In genomic region chr17:86797031-86797430, GRCm38 (mm10) we compare ENCODE assay signal across 28 mouse cellular contexts. TPM values are rescaled to one million over a fixed set of nuclear protein-coding genes. Genes with fewer than 3 reads are reported as not detected.
A peak's percentile ranks its signal among the peaks of the same experiment; 100 is the strongest.
DNase-seq lines count a peak whose midpoint lies in the region; ATAC-seq and TF ChIP-seq lines count a peak whose summit lies in the region.
"Had no signal": no experiment of that assay in that cellular context is flagged by ENCODE, and none has a peak within 500 bp of the region (broad histone marks: within the 10 kb centered on the region; RNA-seq: fewer than 3 reads in every experiment).

No protein-coding gene starts in this region.

- peaks cover 18% of the 10 kb centered on the region for H3K4me1 ChIP-seq in forebrain, embryonic 10.5 days
- H3K4me1 ChIP-seq in forebrain, embryonic 12.5 days, result 0 out of 2 replicates have a peak, but pooled peaks cover 9% of the 10 kb centered on the region
- H3K4me1 ChIP-seq in heart, postnatal 0 days (ENCODE audit: control insufficient read depth, insufficient read depth), result peaks cover 21% of the 10 kb centered on the region
- peaks cover 31% of the 10 kb centered on the region for H3K4me1 ChIP-seq in heart, embryonic 12.5 days (replicated peaks)
- H3K4me1 ChIP-seq in lung, embryonic 16.5 days (replicated peaks; ENCODE audit: control insufficient read depth, insufficient read depth, low read length), result peaks cover 15% of the 10 kb centered on the region

- intact Hi-C loops in heart, postnatal 25 days (cut with DNase I), result no loop called here

- no peak overlapping the region for H3K4me3 ChIP-seq in forebrain, embryonic 10.5 days
- H3K4me3 ChIP-seq in forebrain, embryonic 12.5 days (replicated peaks), result no peak overlapping the region
- no peak overlapping the region for H3K4me3 ChIP-seq in heart, postnatal 0 days (ENCODE audit: low read depth, low read length)
- H3K4me3 ChIP-seq in heart, embryonic 12.5 days, result no peak overlapping the region
- H3K4me3 ChIP-seq in lung, embryonic 16.5 days (ENCODE audit: low read length), result no peak overlapping the region
- H3K4me3 ChIP-seq: embryonic facial prominence, embryonic 13.5 days; embryonic facial prominence, embryonic 15.5 days; erythroblast, embryonic 14.5 days had no signal

- 0 out of 2 replicates have a peak overlapping the region, but pooled peaks have one; percentile 30 for H3K27ac ChIP-seq in forebrain, embryonic 10.5 days
- no peak overlapping the region for H3K27ac ChIP-seq in forebrain, embryonic 12.5 days
- H3K27ac ChIP-seq in heart, postnatal 0 days (ENCODE audit: low read depth), result 0 out of 2 replicates have a peak overlapping the region, but pooled peaks have one; percentile 88
- no peak overlapping the region for H3K27ac ChIP-seq in heart, embryonic 12.5 days (ENCODE audit: poor library complexity, severe bottlenecking)
- H3K27ac ChIP-seq in lung, embryonic 16.5 days (ENCODE audit: low read length), result peak overlapping the region; percentile 67; the same call in 1 of the 2 replicates
- H3K27ac ChIP-seq: embryonic facial prominence, embryonic 13.5 days; embryonic facial prominence, embryonic 15.5 days had no signal

- H3K9me3 ChIP-seq in forebrain, embryonic 10.5 days, result no peaks in the 10 kb centered on the region
- H3K9me3 ChIP-seq in forebrain, embryonic 12.5 days, result no peaks in the 10 kb centered on the region
- no peaks in the 10 kb centered on the region for H3K9me3 ChIP-seq in heart, postnatal 0 days (replicated peaks; ENCODE audit: control insufficient read depth, low read length)
- H3K9me3 ChIP-seq in heart, embryonic 12.5 days (replicated peaks), result no peaks in the 10 kb centered on the region
- no peaks in the 10 kb centered on the region for H3K9me3 ChIP-seq in lung, embryonic 16.5 days (ENCODE audit: control insufficient read depth, low read length)
- H3K9me3 ChIP-seq: embryonic facial prominence, embryonic 13.5 days; embryonic facial prominence, embryonic 15.5 days had no signal

- TF ChIP-seq CTCF in heart, postnatal 0 days (IDR thresholded peaks at IDR 0.05; ENCODE audit: low read depth), result no peak

- no peak for TF ChIP-seq EP300 in heart, postnatal 0 days (IDR thresholded peaks at IDR 0.05; ENCODE audit: low read depth)

- WGBS in forebrain, embryonic 10.5 days, result 96% methylated on average over 13 of the region's 13 CpGs
- 94% methylated on average over 13 of the region's 13 CpGs for WGBS in forebrain, embryonic 12.5 days
- WGBS in heart, postnatal 0 days, result 90% methylated on average over 13 of the region's 13 CpGs
- 89% methylated on average over 13 of the region's 13 CpGs for WGBS in heart, embryonic 12.5 days
- 90% methylated on average over 13 of the region's 13 CpGs for WGBS in lung, embryonic 16.5 days

- no peaks in the 10 kb centered on the region for H3K27me3 ChIP-seq in forebrain, embryonic 10.5 days (ENCODE audit: poor library complexity, severe bottlenecking)
- H3K27me3 ChIP-seq in forebrain, embryonic 12.5 days, result no peaks in the 10 kb centered on the region
- no peaks in the 10 kb centered on the region for H3K27me3 ChIP-seq in heart, postnatal 0 days (ENCODE audit: control insufficient read depth, insufficient read depth, low read length)
- H3K27me3 ChIP-seq in heart, embryonic 12.5 days (replicated peaks), result no peaks in the 10 kb centered on the region
- H3K27me3 ChIP-seq in lung, embryonic 16.5 days (ENCODE audit: control insufficient read depth, insufficient read depth, low read depth, low read length), result no peaks in the 10 kb centered on the region
- H3K27me3 ChIP-seq: CH12.LX; embryonic facial prominence, embryonic 13.5 days; embryonic facial prominence, embryonic 15.5 days; Patski had no signal

- no peak for ATAC-seq in forebrain, embryonic 12.5 days (ENCODE audit: low FRiP score)
- ATAC-seq in heart, postnatal 0 days (ENCODE audit: insufficient read depth, low read depth), result no peak
- ATAC-seq in heart, embryonic 12.5 days (ENCODE audit: insufficient number of reproducible peaks, low FRiP score), result no peak
- ATAC-seq in lung, embryonic 16.5 days (ENCODE audit: low read depth), result no peak
- ATAC-seq: activated CD4-positive, CD25-positive, alpha-beta regulatory T cell, adult 4 months; CD4-positive, CD25-positive, alpha-beta regulatory T cell, adult 4 months; forebrain, embryonic 14.5 days; forebrain, embryonic 16.5 days; Patski had no signal

- no peak overlapping the region for H3K4me2 ChIP-seq in forebrain, embryonic 12.5 days
- no peak overlapping the region for H3K4me2 ChIP-seq in heart, postnatal 0 days (ENCODE audit: low read depth, low read length)
- H3K4me2 ChIP-seq in heart, embryonic 12.5 days, result no peak overlapping the region
- H3K4me2 ChIP-seq in lung, embryonic 16.5 days (ENCODE audit: low read depth, low read length), result no peak overlapping the region
- H3K4me2 ChIP-seq: embryonic facial prominence, embryonic 13.5 days; embryonic facial prominence, embryonic 15.5 days had no signal

- DNase-seq in forebrain, embryonic 10.5 days (ENCODE audit: extremely low spot score, low spot score), result no peak
- DNase-seq in heart, adult 11 months, result peak; percentile 90
- DNase-seq in heart, postnatal 25 days (ENCODE audit: low spot score), result no peak
- DNase-seq in heart, postnatal 0 days (ENCODE audit: low spot score), result no peak
- DNase-seq in lung, adult 18-20 months, result no peak
- DNase-seq: adrenal gland, adult 8-10 months; adrenal gland, postnatal 14 days; adrenal gland, postnatal 36 days; B cell, adult 2 months; cerebellum, adult 11-12 months; cerebellum, adult 2 months; cerebellum, adult 9-11 months; cerebellum, postnatal 14 days; cerebellum, postnatal 36 days; embryo, embryonic 11 days had no signal

- H3K9ac ChIP-seq in forebrain, embryonic 12.5 days, result no peak overlapping the region
- H3K9ac ChIP-seq in heart, postnatal 0 days (replicated peaks; ENCODE audit: low read depth, low read length), result no peak overlapping the region
- H3K9ac ChIP-seq in heart, embryonic 12.5 days, result no peak overlapping the region
- H3K9ac ChIP-seq in lung, embryonic 16.5 days (ENCODE audit: low read length), result no peak overlapping the region
- H3K9ac ChIP-seq: embryonic facial prominence, embryonic 13.5 days; embryonic facial prominence, embryonic 15.5 days had no signal

- H3K36me3 ChIP-seq in forebrain, embryonic 10.5 days (replicated peaks), result no peaks in the 10 kb centered on the region
- H3K36me3 ChIP-seq in forebrain, embryonic 12.5 days (replicated peaks), result no peaks in the 10 kb centered on the region
- no peaks in the 10 kb centered on the region for H3K36me3 ChIP-seq in heart, postnatal 0 days (replicated peaks; ENCODE audit: control insufficient read depth, insufficient read depth, low read length)
- no peaks in the 10 kb centered on the region for H3K36me3 ChIP-seq in heart, embryonic 12.5 days
- no peaks in the 10 kb centered on the region for H3K36me3 ChIP-seq in lung, embryonic 16.5 days (ENCODE audit: control insufficient read depth, insufficient read depth, low read length)
- H3K36me3 ChIP-seq: embryonic facial prominence, embryonic 13.5 days; embryonic facial prominence, embryonic 15.5 days; G1E had no signal

RNA-seq across cellular contexts. Expression of gene Epas1, which starts 43.5 kb away (rescaled TPM):
- 1.9 TPM in 2 replicates for polyA plus RNA-seq in forebrain, embryonic 10.5 days (2016; fragmentation: Nextera tagmentation; extraction: Ambion mirVana)
- polyA plus RNA-seq in forebrain, embryonic 12.5 days (2016; fragmentation: Nextera tagmentation; extraction: Ambion mirVana), result 2.8 and 3.3 TPM in 2 replicates
- total RNA-seq in heart, postnatal 25 days (2021), result 100 to 1,000 TPM; 235 to 266 TPM
- 28.7 and 38.3 TPM in 2 replicates for total RNA-seq in heart, postnatal 0 days (2014; rRNA removed; ENCODE audit: low replicate concordance)
- polyA plus RNA-seq in heart, postnatal 0 days (2015; fragmentation: Nextera tagmentation; extraction: Ambion mirVana), result 9.1 and 9.2 TPM in 2 replicates
- 7.2 and 9.6 TPM in 2 replicates for polyA plus RNA-seq in heart, embryonic 12.5 days (2016; fragmentation: Nextera tagmentation; extraction: Ambion mirVana)
- polyA plus RNA-seq in lung, embryonic 16.5 days (2015; fragmentation: Nextera tagmentation; extraction: Ambion mirVana), result 13.7 and 14.5 TPM in 2 replicates
- polyA plus RNA-seq: G1E had no signal

Comparison
In these comparisons a context has a peak if more than half of its experiments do, and no peak if none do; other contexts are left out.
1. H3K27ac ChIP-seq: peak in forebrain, embryonic 10.5 days (single experiment), heart, postnatal 0 days (single experiment) and lung, embryonic 16.5 days (single experiment); none in forebrain, embryonic 12.5 days (single experiment) and heart, embryonic 12.5 days (single experiment).